Mouse (Mus musculus): ENCODE measurements around the gene Crk. TPM values are rescaled to one million over a fixed set of nuclear protein-coding genes. Genes with fewer than 3 reads are reported as not detected.

Gene Crk
- total RNA-seq, 2 experiments from 2014 or later, result 115 to 132 TPM

DNA sequence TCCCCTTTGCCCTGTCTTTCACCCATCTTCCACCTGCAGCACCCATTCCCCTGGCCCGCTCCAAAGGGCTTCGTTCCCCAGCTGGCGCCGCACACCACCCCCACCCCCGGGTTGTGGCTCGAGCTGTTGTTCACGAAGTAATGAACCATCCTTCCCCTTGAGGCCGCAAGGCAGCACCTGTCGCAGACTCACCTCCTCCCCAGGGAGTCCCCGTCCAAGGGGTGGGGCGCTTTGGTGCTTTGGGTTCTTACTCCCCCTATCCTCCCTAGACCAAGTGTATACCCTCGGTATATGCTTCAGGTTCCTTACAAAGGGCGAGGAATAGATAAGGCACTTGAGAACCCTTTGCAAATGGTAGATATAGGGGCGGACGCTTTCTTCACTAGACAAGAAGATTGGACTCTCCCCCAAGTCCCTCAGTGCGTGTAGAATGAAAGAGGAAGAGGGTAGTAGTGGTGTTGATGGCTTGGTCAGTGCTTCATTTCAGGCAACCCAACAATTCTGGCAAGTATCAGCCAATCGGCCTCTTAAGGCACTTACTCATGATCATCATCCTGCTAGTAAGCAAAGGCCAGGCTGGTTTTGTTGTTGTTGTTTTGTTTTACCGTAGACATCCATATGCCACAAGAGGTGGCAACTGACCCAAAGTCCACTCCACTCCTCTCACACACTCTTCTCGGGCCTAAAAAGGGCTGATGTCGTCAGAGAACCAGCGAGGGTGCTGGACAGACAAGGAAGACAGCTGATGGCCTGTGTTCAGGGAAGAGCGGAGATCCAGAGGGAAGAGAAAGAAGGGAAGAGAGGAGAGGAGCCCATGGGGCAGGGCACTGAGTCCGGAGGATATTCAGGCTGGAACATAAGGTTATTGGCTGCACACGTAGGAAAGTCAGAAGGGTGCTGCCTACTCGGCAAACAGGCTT lies 24.3 kb upstream of the Crk start:
- peak in 1 of 2 experiments; percentile 42 for DNase-seq (ENCODE audit: low spot score in 2 of 2)

- DNase-seq (ENCODE audit: low spot score in 2 of 2), result peak; percentile 80 to 82
These were observed 23.2 kb upstream of the Crk start for GRCm38 (mm10) chr11:75655621-75656545.

DNA sequence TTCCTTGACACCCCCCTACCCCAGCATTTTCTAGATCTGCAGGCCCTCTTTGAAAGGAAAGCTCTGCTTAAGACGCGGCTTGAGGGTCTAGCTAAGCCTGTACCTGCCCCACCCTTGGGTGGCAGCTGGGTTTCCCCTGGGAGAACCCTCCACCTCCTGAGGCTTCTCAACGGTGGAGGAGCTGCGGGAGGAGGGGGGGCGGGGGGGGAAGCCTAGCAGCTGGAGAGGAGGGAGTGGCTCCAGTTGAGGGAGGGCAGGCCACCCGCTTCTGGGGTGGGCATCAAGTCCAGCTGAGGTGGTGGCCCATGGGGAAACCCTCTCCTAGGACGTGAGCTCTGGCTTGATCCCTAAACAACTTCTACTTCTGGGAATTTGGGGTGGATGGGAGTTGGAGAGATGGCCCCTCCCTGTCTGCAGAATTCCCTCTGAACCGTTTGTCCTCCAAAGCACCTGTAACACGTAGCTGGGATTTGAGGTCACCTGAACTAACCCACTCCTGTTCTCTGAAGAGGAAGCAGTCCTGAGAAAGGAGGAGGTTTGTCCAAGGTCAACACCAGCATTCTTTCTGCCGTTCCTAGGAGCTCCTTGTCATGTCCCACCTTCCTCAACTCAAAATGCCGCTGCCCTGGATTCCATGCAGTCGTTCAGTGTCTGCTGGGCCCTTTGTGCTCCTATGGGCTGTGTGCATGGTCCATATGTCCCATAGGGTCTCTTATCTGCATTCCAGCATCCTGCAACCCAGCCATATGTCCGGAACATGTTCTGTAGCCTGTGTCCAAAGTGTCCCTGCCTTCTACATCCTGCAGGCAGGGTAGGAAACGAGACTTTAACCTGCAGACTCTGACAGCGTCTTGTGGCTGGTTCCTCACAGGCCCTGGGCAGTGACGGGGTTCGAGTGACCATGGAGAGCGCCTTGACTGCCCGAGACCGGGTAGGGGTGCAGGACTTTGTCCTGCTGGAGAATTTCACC lies 22.2 kb upstream of the Crk start:
- no peak for DNase-seq (ENCODE audit: low spot score in 2 of 2)

DNA sequence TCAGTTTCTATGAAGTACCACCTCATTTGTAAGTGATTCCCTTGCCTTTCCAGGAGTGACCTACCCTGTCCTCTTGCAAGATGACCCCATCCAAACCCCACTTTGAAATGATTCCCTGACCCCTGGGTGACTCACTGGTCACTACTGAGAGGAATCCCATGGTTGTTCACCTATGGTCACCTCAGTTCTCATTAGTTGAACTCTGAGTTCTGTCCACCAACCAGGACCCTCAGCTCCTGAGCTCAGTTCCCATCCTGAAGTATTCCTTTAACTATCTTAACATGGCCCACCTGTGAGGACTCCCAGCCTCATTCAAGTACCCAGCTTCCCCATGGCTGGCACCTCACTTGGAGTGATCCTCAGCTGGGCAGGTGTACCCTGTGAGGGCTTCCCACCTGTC lies 21.2 kb upstream of the Crk start:
- no peak for DNase-seq (ENCODE audit: low spot score in 2 of 2)

DNA sequence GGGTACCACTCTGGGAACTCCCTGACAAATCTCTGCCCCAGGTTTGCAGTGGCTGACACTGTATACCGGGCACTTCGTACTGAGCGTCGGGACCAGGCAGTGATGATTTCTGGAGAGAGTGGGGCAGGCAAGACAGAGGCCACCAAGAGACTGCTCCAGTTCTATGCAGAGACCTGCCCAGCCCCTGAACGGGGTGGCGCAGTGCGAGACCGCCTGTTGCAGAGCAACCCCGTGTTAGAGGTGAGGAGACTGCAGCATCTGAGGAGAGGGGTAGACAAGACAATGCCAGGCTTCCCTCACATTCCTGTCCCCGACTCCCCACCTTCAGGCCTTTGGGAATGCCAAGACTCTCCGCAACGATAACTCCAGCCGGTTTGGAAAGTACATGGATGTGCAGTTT lies 20.7 kb upstream of the Crk start:
- DNase-seq (ENCODE audit: low spot score in 2 of 2), result no peak

DNA sequence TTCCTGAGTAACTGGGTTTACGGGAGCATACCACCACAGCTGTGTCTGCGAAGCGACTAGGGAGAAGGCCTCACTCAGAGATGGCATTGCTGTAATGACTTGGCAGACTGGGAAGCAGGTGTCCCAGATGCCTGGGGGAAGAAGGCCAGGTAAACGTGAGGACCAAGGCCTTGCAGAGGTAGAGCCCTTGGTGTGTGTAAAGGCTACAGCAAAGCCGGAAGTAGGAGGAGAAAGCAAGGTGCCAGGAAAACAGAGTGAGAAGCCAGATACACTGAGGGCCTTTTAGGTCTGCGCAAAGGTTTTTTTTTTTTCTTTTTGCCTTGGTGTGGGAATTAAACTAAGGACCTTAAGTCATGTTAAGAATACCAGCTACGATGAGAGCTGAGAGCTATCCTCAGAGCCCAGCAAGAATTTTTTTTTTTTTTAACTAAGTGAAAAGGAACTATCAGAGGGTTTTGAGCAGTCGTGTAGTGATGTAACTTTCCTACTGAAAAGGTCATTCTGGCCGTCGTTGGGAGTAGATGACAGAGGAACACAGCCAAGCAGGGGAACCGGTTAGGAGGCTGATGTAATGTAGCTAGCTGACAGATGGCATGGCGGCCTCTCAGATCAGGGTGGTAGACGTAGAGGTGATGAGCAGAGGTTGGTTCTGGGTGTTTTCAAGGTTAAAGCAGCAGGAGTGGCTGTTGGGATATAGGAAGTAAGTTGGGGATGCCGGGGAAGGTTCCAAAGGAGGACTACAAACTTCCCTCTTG lies 19.9 kb upstream of the Crk start:
- DNase-seq (ENCODE audit: low spot score in 2 of 2), result no peak

GRCm38 (mm10) chr11:75660081-75660590 lies 18.9 kb upstream of the Crk start:
- no peak for DNase-seq (ENCODE audit: low spot score in 2 of 2)

- no peak for DNase-seq (ENCODE audit: low spot score in 2 of 2)
These were observed 17.9 kb upstream of the Crk start for GRCm38 (mm10) chr11:75660941-75661800.

GRCm38 (mm10) chr11:75662131-75662530 lies 16.9 kb upstream of the Crk start:
- DNase-seq (ENCODE audit: low spot score in 2 of 2), result no peak

DNA sequence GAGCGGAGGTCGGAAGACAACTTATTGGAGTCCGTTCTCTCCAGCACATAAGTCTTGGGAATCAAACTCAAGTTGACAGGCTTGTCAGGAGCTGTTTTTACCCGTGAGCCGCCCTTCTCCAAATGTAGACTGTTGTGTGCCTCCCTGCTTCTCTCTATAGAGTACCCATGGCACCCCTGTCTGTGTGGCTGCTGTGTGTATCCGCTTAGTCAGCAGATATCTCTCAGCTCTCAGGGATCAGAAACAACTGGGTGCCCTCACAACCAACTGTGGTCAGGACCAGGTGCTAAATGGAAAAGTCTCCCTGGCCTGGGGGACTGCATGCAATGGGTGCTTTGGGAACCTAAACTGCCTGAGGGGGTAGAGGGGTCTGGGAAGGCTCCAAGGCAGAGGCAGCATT lies 12.8 kb upstream of the Crk start:
- no peak for DNase-seq (ENCODE audit: low spot score in 2 of 2)

DNA sequence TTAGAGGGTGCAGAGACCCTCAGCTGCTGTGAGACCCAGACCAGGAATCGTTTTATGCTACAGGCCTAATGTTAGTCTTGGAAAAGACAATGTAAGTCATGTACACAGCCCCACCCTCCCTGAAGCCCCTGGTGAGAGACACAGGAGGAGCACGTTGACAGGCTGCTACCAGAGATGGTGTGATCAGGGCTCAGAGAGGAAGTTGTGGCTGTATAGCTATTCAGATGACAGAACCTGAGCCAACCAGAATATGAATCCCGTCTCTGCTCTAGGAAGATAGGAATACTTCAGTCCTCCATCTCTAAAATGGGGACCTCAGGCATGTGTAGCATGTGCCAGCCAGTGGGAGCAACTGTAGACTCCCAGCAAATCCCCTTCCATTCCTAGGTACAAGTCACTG lies 10.4 kb upstream of the Crk start:
- no peak for DNase-seq (ENCODE audit: low spot score in 2 of 2)

GRCm38 (mm10) chr11:75669176-75669852 lies 9.7 kb upstream of the Crk start:
- DNase-seq (ENCODE audit: low spot score in 2 of 2), result no peak

DNA sequence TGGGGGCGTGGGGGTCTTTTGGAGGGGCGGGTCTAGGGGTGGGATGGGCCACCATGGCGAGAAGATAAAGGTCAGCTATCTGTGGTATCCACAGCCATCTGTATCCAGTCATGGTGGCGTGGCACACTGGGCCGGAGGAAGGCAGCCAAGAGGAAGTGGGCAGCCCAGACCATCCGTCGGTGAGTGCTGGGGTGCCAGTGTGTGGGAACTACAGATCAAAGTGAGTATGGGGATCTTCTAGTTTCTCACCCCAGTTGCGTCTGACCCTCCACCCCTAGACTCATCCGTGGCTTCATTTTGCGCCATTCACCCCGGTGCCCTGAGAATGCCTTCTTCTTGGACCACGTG lies 9.2 kb upstream of the Crk start:
- no peak for DNase-seq (ENCODE audit: low spot score in 2 of 2)

DNA sequence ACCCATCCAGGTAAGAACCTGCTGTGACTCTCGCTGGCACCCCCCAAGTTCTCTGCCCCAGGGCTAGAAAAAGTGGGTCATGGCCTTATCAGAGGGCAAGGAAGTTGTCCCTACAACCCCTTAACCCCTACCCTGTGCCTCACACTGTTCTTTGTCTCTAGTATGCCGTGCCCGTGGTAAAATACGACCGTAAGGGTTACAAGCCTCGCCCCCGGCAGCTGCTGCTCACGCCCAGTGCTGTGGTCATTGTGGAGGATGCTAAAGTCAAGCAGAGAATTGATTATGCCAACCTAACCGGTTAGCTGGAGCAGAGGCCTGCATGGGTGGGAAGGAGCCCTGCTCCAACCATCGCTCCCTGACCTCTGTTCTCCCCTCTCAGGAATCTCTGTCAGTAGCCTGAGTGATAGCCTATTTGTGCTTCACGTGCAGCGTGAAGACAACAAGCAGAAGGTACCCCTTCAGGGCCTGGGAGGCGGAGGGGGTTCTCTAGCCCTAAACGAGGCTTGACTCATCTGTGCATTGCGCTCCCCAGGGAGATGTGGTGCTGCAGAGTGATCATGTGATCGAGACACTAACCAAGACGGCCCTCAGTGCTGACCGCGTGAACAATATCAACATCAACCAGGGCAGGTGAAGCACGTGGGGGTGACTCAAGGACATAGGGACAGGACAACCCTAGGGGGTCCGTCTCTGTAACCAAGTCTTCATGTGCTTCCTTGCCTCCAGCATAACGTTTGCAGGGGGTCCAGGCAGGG lies 7.5 kb upstream of the Crk start:
- no peak for DNase-seq (ENCODE audit: low spot score in 2 of 2)

- DNase-seq (ENCODE audit: low spot score in 2 of 2), result no peak
These were observed 5.6 kb upstream of the Crk start for GRCm38 (mm10) chr11:75673411-75673810.

- no peak for DNase-seq (ENCODE audit: low spot score in 2 of 2)
These were observed 4.2 kb upstream of the Crk start for GRCm38 (mm10) chr11:75674875-75675274.

- DNase-seq (ENCODE audit: low spot score in 2 of 2), result no peak
These were observed 945 bp upstream of the Crk start for GRCm38 (mm10) chr11:75677881-75678746.
